Mouse (Mus musculus): ENCODE data around the gene Klk6. TPM values are rescaled to one million over a fixed set of nuclear protein-coding genes. Genes with fewer than 3 reads are reported as not detected.

Klk6 gene
- total RNA-seq (2021), result 1 to 10 TPM; 1.6 to 1.9 TPM
- long read RNA-seq, experiment 1, partial matches to known transcripts, result 0 of 1 reads
- long read RNA-seq, experiment 1, other reads (novel, unspliced or antisense), result 0 of 1 reads
- long read RNA-seq, experiment 2, result 0 reads

DNA sequence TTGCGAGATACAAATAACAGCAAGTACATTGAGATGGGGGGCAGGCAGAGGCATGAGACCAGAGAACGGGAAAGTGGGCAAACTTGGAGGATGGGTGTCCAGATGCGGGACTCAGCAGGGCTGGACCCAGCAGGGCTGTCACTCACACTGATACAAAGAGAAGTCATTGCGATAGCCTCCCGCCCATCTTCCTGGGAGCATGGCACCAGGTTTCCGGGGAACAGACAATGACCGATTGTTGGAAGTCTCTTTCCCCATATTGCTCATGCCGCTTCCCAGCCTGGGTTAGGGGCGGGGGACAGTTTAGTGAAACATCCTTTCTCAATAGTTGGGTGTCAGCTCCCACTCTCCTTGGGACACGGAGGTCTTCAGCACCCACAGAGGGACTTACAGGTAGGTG is at the start of gene Klk6:
Klk6 (plus strand) TSS at position 301 of the 400 bp plus-strand sequence.
- DNase-seq (ENCODE audit: low spot score in 2 of 2), result no peak

GRCm38 (mm10) chr7:43774802-43775201 is 49.5 kb upstream of the Klk6 start:
- DNase-seq (ENCODE audit: low spot score in 2 of 2), result no peak

- no peak for DNase-seq (ENCODE audit: low spot score in 2 of 2)
Observed at GRCm38 (mm10) chr7:43775311-43776057, 48.8 kb upstream of the Klk6 start.

DNA sequence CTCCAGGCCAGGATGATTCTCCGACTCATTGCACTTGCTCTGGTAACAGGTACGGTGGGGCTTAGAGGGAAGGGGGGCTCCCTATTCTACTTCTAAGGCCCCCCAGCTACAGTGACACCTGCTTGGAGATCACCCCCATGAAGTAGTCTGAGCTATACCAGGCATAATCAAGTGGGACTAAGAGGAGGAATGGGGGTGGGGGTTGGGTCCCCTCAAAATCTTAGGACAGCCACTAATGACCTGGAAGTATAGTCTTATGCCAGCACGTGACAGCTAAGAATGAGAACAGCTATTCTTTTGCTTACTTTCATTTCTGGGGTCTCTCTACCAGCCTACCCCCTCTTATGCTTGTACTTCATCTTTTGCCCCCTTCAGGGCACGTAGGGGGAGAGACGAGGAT is 47.8 kb upstream of the Klk6 start:
- DNase-seq (ENCODE audit: low spot score in 2 of 2), result no peak

DNA sequence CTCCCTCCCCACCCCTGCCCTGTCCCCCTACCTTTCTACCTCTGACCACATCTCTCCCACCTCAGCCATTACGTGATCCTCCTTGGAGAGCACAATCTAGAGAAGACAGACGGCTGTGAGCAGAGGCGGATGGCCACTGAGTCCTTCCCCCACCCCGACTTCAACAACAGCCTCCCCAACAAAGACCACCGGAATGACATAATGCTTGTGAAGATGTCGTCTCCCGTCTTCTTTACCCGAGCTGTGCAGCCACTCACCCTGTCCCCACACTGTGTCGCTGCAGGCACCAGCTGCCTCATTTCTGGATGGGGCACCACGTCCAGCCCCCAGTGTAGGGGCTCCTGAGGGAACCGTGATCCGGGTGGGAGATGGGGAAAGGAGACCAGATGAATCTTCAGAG is 46.9 kb upstream of the Klk6 start:
- no peak for DNase-seq (ENCODE audit: low spot score in 2 of 2)

DNA sequence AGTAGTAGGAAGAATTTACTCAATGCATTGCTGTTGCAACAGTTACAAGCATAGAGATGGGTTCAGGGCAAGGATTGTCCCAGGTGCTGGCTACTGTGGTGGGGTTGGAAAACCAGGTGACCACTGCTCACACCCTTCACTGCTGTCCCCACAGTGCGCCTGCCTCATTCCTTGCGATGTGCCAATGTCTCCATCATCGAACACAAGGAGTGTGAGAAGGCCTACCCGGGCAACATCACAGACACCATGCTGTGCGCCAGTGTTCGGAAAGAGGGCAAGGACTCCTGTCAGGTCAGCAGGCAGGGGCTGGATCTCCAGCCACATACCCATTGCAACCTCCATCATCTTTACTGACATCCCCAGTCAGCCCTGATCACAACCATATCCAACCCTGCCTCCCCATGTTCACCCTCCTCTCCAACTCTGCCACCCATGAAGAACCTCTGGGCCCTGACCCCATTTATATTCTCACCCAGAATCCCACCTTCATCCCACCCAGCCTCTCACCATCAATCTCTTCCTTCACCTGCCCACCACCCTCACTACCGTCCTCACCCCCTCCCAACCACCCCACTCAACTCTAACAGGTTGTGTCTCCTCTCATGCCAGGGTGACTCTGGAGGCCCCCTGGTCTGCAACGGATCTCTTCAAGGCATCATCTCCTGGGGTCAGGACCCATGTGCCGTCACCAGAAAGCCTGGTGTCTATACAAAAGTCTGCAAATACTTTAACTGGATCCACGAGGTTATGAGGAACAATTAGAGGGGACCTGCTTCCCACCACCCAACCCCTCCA is 45.9 kb upstream of the Klk6 start:
- no peak for DNase-seq (ENCODE audit: low spot score in 2 of 2)

GRCm38 (mm10) chr7:43780241-43780640 is 44.1 kb upstream of the Klk6 start:
- no peak for DNase-seq (ENCODE audit: low spot score in 2 of 2)

GRCm38 (mm10) chr7:43780746-43781145 is 43.6 kb upstream of the Klk6 start, which contains the start of gene Klk10:
TSS of gene Klk10 (plus strand) at chr7:43781035.
- DNase-seq (ENCODE audit: low spot score in 2 of 2), result no peak

DNA sequence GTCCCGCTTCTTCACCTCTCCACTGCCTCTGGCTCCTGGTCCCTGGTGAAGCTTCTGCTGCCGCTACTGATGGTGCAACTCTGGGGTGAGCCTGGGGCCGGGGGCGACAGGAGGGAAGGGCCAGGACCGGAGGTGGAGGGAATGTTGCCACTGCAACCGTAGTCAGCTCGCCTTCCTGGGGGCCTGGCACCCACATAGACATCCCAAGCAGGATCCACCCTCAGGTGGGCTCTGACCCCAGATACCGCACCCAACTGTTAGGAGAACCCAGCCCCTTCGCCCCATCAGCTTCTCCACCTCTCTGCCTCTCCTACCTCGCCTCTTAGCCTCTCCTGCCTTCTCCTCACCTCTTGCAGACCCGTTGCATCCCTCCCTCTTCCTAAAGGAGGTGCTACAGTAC is 42.8 kb upstream of the Klk6 start:
- no peak for DNase-seq (ENCODE audit: low spot score in 2 of 2)

DNA sequence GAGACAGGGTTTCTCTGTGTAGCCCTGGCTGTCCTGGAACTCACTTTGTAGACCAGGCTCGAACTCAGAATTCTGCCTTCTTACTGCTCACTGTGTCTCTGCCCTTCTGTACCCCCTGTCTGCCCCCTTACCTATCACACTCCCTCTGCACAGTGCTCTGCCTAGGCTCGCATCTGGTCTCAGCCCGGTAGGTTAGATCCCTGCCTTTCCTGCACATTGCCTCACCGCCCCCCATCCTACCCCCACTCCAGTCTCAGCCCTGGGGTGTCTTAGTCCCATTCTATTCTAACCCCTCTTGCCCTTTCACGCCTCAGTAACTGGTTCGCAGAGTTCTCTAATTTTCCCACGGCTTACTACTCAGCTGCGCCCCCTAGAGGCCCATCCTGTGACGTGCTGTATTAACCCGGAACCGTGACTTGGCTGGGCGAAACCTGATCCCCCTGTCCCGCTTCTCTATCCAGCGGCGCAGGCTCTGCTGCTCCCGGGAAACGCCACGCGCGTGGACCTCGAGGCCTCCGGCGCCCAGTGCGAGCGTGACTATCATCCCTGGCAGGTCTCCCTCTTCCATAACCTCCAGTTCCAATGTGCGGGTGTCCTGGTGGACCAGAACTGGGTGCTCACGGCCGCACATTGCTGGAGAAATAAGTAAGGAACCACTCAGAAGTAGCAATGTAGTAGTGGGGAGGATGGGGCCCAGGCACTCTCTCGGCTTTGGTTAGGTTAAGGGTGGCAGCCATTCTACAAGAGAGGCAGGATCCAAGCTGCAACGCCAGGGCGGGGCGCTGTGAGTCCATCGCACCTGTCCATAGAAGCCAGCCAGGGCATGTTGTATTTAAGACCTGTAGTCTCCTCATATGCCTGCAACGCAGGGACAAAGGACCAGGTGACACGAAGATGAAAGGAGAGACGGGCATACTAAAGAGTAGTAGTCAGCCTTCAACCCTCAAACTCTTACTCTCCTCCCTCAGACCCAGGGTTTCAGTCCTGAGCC is 41.7 kb upstream of the Klk6 start:
- DNase-seq (ENCODE audit: low spot score in 2 of 2), result peak; percentile 63 to 75

GRCm38 (mm10) chr7:43785286-43785685 is 39.0 kb upstream of the Klk6 start:
- no peak for DNase-seq (ENCODE audit: low spot score in 2 of 2)

DNA sequence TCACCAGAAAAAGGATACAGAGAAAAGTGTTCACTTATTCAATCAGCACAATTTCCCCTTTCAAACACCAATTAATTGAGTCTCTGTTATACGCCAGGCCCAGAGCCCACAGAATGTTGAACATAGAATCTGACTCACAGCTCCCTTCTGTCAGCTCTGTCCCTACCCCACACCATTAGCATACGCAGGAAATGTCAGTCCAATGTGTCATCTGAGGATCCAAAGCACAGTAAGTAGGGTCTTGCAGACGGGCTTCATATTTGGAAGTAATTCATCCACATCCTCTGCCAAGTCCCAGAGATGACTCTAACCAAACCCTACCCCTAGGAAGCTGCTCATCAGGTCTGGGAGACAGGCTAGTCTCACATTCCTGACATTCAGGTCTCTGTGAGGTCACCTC is 36.2 kb upstream of the Klk6 start:
- DNase-seq (ENCODE audit: low spot score in 2 of 2), result no peak

DNA sequence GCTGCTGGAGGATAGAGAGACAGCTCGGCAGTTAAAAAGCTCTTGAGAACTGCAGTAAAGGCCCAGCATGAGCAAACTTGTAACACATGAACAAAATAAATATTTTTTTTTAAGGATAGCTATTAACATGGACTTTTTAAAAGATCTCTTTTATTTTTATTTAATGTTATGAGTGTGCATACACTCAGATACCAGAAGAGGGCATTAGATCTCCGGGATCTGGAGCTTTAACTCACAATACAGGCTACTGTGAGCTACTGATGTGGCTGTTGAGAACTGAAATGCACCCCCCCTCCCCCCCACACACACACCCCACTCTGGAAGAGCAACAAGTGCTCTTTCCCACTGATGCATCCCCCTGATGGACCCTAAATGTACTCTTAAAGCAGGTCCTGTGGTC is 35.0 kb upstream of the Klk6 start:
- no peak for DNase-seq (ENCODE audit: low spot score in 2 of 2)

DNA sequence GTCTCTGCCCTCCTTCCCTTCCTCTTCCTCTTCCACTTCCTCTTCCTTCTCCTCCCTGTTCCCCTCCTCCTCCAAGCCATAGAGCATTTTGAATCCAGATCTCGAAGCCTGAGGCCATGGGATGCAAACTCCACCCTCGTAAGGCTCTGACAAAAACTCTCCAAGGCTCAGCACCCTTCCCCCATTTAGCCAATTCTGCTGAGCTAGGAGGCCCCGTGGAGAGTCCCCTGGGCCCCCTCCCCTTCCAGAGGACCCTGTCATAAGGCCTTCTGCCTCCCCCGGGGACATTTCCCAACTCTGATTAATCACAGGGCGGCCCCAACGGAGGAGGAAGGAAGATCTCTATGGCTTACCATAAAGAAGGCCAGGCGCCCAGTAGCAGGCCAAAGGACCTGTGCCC is 32.7 kb upstream of the Klk6 start, which contains the start of gene Klk9:
Klk9 (plus strand) TSS at position 301 of the 400 bp plus-strand sequence.
- no peak for DNase-seq (ENCODE audit: low spot score in 2 of 2)

DNA sequence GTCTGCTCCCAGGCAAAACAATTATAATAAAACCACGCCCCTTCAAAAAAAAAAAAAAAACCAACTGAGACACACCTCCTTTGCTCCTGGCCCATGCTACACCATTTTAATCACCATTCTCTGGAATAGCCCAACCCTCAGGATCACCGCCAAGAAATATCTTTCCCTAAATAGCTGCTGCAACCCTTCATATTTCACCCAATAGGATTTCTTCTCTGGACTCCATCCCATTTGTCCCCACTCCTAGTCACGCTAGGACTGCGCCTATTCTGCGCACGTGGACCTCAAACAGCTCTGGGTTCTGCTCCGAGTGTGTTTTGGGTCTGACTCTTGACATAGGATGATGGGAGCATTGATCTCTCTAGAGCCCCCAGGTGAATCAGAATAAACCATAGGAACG is 27.9 kb upstream of the Klk6 start:
- no peak for DNase-seq (ENCODE audit: low spot score in 2 of 2)

- DNase-seq (ENCODE audit: low spot score in 2 of 2), result no peak
Observed at GRCm38 (mm10) chr7:43797333-43797769, 26.9 kb upstream of the Klk6 start, which contains the start of gene Klk8. TSS of gene Klk8 (plus strand) at chr7:43797577.

- DNase-seq (ENCODE audit: low spot score in 2 of 2), result no peak
Observed at GRCm38 (mm10) chr7:43797844-43798462, 26.3 kb upstream of the Klk6 start.

DNA sequence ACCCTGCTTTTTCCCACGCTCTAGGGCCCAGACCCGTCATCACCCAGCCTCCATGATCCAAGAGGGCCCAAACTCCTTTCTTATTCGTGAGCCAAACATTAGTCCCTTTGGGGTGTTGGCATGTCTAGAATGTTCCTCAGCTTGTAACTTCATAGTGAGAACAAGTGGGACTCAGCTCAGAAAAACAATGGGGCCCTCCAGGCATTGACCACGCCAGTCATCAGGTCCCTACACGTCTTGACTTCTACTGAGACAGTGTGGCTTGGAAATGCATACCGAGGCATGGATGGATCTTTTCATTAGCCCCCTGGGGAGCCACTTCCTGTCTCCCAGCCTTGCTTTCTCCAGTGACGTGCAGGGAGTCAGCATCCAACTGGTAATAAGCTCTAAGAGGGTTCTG is 24.4 kb upstream of the Klk6 start:
- DNase-seq (ENCODE audit: low spot score in 2 of 2), result no peak

- DNase-seq (ENCODE audit: low spot score in 2 of 2), result no peak
Observed at GRCm38 (mm10) chr7:43810994-43811393, 13.3 kb upstream of the Klk6 start, which contains the start of gene Klk7. TSS of gene Klk7 (plus strand) at chr7:43811294.

DNA sequence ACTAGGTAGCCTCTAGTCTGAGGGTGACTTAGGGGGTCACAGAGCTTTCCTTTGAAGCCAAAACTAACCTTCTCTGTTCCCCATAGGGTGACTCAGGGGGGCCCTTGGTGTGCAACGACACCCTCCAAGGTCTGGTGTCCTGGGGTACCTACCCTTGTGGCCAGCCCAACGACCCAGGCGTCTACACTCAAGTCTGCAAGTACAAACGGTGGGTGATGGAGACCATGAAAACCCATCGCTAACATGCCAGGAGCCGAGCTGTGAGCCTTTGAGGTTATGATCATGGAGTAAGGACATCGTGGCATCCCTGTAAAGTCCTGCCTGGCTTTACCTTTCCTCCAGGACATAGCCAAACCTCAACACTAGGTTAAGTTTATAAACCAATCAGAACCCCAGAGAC is 9.1 kb upstream of the Klk6 start:
- DNase-seq (ENCODE audit: low spot score in 2 of 2), result no peak
